Mouse (Mus musculus) brain, embryonic 14.5 days (tissue): ENCODE results near the gene Srebf2.

Experiments used
- CTCF ChIP-seq: fragments of 200-500 bp; IDR thresholded peaks from 2 replicates; pipeline ENCODE4 v1.5.1; 2012; ENCODE audit warnings: inconsistent platforms, mild to moderate bottlenecking, moderate library complexity, borderline replicate concordance; ENCODE audit not compliant: insufficient read depth, insufficient read length; ENCODE audit errors: extremely low read depth
- POLR2A ChIP-seq: fragments of 200-500 bp; IDR thresholded peaks from 2 replicates; pipeline ENCODE4 v1.6.1; 2012; ENCODE audit warnings: mild to moderate bottlenecking, inconsistent platforms, borderline replicate concordance; ENCODE audit not compliant: poor library complexity, insufficient read depth, insufficient read length, severe bottlenecking; ENCODE audit errors: extremely low read depth

DNA sequence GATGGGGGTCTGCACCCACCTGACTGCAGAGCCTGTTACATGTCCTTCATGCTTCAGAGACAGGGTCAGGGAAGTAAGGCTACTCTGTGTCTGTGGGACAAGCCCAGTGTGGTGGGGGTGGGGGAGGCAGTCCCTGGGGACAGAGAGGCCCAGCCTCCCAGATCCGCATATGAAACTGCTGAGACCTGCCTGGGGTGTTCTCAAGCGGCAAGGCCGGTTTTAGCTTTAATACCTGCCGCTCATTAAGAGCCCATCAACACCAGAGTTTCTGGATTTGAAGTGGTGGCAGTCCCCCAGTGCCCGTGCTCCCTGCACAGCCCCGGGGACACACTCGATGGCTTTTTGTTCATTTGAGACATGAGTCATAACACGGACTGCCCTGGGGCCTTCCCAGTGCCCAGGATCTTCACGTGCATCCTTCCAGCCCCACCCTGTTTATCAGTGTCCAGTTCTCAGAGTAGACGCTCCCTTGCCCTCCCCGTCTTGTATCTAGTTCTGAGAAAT is 82.6 kb downstream of the Srebf2 start:
- no peak for TF ChIP-seq POLR2A
- TF ChIP-seq CTCF = no peak
